Mouse (Mus musculus) adrenal gland, postnatal 4 days (tissue): Measurements from ENCODE around the gene Trim11. TPM values are rescaled to one million over a fixed set of nuclear protein-coding genes. Genes with fewer than 3 reads are reported as not detected.

ENCODE experiments used
- DNase-seq, 2 experiments: peaks; one replicate each; pipeline ENCODE4 v3.0.0; 2021 to 2022; ENCODE audit warnings: low spot score in 2 of 2, mixed read lengths in 2 of 2
- microRNA-seq: library from miRNA; unstranded; fragments of <30 nt; microRNA quantifications from one replicate; pipeline ENCODE4 v1.2.0, GENCODE M21; 2021
- total RNA-seq, 2 experiments: library from RNA; stranded (reverse); gene quantifications; 2 replicates each; pipeline ENCODE4 v1.2.3; 2021

The Trim11 gene
- total RNA-seq, 2 experiments from 2014 or later = 34.1 to 34.8 TPM

DNA sequence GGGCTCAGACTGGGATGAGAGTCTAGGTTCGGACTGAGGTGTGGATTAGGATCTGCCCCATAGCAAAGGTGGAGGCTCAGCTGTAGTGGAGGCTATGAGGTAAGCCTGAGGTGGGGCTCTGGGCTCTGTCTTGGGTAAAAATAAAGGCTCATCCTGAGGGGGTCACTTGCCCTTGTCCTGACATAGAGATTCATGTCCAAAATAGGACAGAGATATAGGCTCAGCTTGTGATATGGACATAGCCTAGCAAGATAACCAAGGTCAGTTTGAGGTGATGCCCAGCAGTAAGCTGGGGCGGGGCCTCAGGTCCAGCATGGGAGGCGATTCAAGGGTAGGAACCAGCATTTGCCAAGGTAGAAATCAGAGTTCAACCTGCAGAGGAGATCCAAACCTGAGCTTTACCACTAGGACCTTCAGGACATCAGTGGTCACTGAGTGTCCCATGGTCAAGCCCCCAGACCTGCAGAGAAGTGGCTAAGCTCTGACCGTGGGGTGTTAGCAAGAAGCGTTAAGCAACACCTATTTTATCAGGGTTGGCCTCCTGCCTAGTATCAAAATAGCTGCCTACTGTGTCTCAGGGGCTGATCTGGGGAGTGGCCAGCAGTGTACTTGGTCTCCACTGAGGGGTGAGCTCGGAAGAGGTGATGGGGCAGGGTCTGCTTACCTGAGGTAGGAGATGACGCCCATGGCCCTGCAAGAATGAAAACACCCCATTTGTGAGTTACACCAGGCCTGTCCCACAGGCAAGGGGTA, 24.6 kb downstream of the Trim11 start:
- DNase-seq = no peak

GRCm38 (mm10) chr11:59015052-59015451, 37.2 kb downstream of the Trim11 start:
- peak in 1 of 2 experiments; percentile 37 for DNase-seq

- DNase-seq = no peak
Observed at GRCm38 (mm10) chr11:59026411-59026810, 48.5 kb downstream of the Trim11 start.

DNA sequence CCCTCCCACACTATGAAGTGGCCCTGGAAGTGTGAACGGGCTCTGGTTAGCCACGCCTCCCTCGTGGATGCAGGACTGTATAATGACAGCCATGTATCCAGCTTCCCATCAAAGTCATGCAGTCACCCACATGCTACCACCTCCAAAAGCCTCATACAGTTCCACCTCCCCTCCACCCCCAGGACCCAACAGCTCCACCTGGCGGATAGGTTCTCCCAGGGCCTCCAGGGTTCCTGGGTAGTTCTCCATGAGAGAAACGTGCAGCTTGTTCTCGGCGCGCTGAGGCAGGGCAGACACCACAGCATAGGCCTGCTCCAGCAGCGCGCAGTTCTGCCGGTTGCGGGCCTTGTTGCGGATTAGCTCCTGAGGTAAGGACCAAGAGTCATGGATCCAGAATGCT, 51.1 kb downstream of the Trim11 start:
- no peak for DNase-seq

Small RNA genes lying within 50 kb of the gene (microRNA-seq; reads per million reads assigned to microRNA genes)
- gene Gm44313 = not detected

Other genes starting within 250 kb of the Trim11 start
- gene Olfr317, start 238.9 kb upstream of the Trim11 start, total RNA-seq = not detected
- gene Olfr316, start 225.4 kb upstream of the Trim11 start, total RNA-seq = not detected
- gene Olfr315, start 204.9 kb upstream of the Trim11 start, total RNA-seq = not detected
- not detected for gene Olfr314, start 195.1 kb upstream of the Trim11 start, total RNA-seq
- 1 to 10 TPM; 4.8 to 6.0 TPM for gene Fam183b, start 176.1 kb upstream of the Trim11 start, total RNA-seq
- gene Olfr313, start 163.1 kb upstream of the Trim11 start, total RNA-seq = not detected
- not detected for gene Olfr312, start 148.9 kb upstream of the Trim11 start, total RNA-seq
- not detected for gene Olfr311, start 138.8 kb upstream of the Trim11 start, total RNA-seq
- 10 to 100 TPM; 12.7 to 13.3 TPM for gene Gm12258, start 130.9 kb upstream of the Trim11 start, total RNA-seq
- gene 2810021J22Rik, start 110.9 kb upstream of the Trim11 start, total RNA-seq = 10 to 100 TPM; 10.8 to 12.0 TPM
- 1 to 10 TPM; 7.3 to 8.9 TPM for gene Zfp39, start 73.9 kb upstream of the Trim11 start, total RNA-seq
- gene Btnl10, start 60.2 kb upstream of the Trim11 start, total RNA-seq = 1 to 10 TPM; 2.7 to 4.9 TPM
- 100 to 1,000 TPM; 171 to 181 TPM for gene Rnf187, start 39.2 kb upstream of the Trim11 start, total RNA-seq
- 10 to 100 TPM; 58.4 to 77.5 TPM for gene Hist3h2ba, start 29.2 kb upstream of the Trim11 start, total RNA-seq
- 10 to 100 TPM; 47.6 to 64.4 TPM for gene Hist3h2a, start 23.4 kb upstream of the Trim11 start, total RNA-seq
- gene Trim17, start 23.4 kb upstream of the Trim11 start, total RNA-seq = under 1 TPM; 0.08 to 0.36 TPM
- 10 to 100 TPM in 1 of 2 experiments, 1 to 10 TPM in 1; 9.0 to 22.3 TPM for gene Obscn, start 158.3 kb downstream of the Trim11 start, total RNA-seq
- 10 to 100 TPM; 17.7 to 18.4 TPM for gene Iba57, start 185.6 kb downstream of the Trim11 start, total RNA-seq
- under 1 TPM; 0.59 to 0.62 TPM for gene Gjc2, start 205.1 kb downstream of the Trim11 start, total RNA-seq
- 10 to 100 TPM; 58.9 to 62.8 TPM for gene Guk1, start 214.1 kb downstream of the Trim11 start, total RNA-seq
- 10 to 100 TPM; 52.0 to 57.9 TPM for gene Mrpl55, start 224.4 kb downstream of the Trim11 start, total RNA-seq
- 10 to 100 TPM; 27.3 to 32.2 TPM for gene 2310033P09Rik, start 230.2 kb downstream of the Trim11 start, total RNA-seq